Mouse (Mus musculus) layer of hippocampus, adult 8-10 months (tissue): ENCODE data around the gene Osbpl7. TPM values are rescaled to one million over a fixed set of nuclear protein-coding genes. Genes with fewer than 3 reads are reported as not detected.

Experiments used
- DNase-seq, 2 experiments: peaks; one replicate each; pipeline ENCODE4 v3.0.0; 2022; ENCODE audit warnings: low spot score in 2 of 2
- microRNA-seq, 2 experiments: library from miRNA; unstranded; fragments of <30 nt; microRNA quantifications; one replicate each; pipeline ENCODE4 v1.2.0; 2022
- total RNA-seq, 4 experiments: library from RNA; stranded (reverse); gene quantifications; 2 replicates each; pipeline ENCODE4 v1.2.4; 2022

Osbpl7 gene
- total RNA-seq, 4 experiments from 2014 or later = 18.6 to 21.7 (median 20.6) TPM

DNA sequence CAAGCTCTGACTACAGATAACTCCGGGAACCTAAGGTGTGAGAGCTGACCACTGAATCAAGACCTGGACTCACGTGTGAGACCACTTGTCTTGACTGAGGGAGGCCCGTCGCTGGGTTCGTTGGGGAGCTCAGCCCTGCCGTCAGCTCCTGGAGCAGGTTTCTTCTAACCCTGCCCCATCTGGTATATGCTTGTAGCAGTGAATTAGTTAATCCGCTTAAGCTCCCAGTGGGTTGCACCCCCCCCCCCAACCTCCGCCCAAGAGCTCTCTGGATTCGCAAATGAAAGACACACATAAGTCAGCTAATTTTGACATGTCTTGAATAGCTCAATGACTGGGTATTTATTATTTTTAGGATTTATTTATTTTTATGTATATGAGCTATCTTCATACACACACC is 29.9 kb downstream of the Osbpl7 start:
- no peak for DNase-seq

DNA sequence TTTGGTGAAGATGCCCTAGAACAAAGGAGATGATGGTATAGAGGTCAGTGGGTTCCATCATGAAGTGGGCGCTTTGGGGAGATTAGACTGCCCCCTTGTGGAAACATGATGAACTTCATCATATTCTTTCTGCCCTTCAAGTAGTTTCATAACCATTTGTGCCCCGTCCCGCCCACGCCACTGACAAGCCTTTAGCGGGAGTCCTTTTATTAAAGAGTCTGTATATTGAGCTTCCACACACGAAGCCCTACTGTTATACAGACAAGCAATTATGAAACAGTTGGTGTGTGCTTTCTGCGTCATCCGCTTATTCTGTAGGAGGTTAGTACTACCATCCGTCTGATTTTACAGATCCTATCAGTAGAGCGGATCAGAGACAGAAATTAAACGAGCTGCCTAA is 32.5 kb downstream of the Osbpl7 start:
- DNase-seq = peak; percentile 61 to 68

DNA sequence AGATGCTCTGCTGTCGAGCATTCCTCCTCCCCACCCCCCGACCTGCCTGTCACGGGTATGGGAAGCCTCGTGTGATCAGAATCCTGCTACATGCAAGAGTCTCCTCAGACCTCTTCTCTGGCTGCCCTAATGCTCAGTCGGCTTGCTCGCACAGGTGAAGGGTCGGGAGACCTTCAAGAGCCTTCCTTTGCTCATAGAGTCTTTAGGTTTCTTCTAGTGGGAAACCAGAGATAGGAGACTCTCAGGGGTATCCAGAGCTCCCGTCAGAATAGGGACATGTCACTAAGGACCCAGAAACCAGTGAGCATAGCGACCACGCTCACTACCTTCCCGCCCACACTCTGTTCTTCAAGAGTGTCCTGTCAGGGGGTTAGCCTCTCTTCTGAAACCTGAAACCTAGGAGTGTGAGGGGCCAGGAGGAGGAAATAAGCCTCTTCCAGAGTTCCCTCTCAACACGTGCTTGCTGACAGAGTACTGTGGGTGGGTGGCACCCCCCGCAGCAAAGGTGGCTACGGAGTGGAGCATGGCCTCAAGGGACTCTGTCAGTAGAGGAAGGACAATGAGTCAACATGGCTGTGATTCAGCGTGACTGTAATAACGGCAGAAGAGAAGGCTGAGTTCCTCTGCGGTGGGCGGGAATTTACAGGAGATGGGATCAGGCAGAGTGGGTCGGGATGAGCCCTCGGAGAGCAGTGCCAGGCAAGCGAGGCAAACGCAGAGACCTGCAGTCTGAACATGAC is 33.1 kb downstream of the Osbpl7 start:
- DNase-seq = no peak

DNA sequence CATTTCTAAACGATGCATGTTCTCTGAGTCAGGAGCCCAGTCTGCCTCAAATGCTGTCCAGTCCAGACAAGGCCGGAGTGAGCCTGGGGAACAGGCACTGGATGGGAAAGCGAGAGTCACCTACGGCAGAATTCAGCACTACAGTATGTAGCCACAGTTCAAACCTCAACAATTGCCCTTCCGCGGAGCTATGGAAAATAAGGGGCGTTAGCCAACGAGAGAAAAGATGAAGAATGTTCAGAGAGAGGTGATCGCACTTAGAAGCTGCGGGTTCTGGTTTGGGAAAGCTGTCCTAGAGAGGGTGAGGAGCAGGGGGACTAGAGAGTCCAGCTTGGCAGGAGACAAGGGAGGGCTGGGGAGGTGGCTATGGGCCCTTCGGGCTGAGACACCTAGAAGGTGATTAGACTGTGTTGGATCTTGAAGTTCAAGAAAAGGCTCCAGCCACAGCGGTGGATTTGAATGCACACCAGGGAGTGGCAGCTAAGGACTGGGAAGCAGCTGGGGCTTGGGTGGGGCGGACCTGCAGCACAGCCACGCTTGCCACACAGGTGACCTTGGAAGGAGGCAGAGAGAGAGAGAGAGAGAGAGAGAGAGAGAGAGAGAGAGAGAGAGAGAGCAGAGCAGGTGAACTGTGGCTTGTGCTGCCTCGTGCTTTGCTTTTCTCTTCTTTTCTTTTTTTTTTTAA is 34.5 kb downstream of the Osbpl7 start:
- no peak for DNase-seq

DNA sequence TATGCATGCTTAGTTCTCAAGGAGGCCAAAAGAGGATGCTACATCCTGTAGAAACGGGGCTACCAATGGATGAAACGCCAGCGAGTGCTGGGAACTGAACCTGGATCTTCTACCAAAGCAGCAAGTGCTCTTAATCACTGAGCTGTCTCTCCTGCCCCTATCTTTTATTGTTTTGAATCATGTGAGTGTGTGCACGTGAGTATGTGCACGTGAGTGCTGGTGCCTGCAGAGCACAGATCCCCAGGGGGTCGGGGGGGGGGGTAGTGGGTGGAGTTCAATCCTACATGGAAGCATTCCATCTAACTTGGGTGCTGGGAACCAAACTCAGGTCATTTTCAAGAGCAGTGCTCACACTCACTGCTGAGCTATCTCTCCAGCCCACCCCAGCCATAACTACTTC is 35.9 kb downstream of the Osbpl7 start:
- DNase-seq = no peak

DNA sequence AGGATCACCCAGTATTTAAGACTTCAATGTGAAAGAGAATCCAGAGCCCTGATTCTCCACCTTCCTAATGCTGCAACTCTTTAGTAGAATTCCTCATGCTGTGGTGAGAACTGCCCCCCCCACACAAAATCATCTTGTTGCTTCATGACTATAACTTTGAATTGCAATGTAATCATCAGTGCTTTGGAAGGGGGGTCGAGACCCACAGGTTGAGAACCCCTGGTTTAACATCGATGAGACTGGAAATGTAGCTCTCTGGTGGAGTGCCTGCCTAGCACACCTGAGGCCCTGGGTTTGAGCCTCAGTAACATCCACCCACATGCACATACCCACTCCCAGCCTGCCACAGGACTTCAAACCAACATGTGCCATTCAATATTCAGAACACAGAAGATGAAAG is 44.2 kb downstream of the Osbpl7 start:
- DNase-seq = no peak

DNA sequence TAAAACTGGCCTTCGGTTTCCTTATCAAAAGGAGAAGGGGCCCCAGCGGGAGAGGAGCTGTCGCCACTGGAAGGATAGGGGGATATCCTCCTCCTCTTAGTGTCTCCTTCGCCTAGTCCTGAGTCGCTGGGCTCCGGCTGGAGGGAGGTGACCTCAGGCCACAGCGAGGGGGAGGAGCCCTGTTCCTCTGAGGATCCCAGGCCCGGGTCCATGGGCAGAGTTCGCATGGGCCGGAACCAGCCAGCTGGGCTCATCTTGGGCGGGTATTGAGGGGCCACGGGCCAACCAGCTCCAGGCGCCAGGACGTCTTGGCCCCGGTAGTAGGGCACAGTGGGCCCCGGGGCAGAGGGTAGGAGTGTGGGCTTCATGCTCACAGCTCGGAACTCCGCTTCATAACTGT is 48.4 kb downstream of the Osbpl7 start:
- no peak for DNase-seq

DNA sequence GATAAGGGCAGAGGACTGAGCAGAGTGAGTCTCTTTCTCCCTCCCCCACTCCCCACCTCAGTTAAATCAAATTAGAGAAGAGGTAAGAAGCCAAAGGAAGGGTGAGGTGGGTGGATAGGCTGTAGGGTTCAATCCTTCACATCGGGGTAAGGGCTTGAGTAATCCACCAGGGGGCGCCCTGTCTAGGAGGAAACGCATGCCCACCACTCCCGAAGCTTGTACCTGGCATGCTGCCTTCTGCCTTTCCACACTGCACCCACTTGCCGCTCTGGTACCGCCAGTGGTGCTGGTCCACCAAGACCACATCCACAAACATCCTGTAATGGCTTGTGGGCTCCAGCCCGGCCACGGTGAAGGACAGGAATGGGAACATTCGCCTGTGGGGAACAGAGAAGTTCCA is 51.3 kb downstream of the Osbpl7 start:
- peak in 1 of 2 experiments; percentile 24 for DNase-seq

DNA sequence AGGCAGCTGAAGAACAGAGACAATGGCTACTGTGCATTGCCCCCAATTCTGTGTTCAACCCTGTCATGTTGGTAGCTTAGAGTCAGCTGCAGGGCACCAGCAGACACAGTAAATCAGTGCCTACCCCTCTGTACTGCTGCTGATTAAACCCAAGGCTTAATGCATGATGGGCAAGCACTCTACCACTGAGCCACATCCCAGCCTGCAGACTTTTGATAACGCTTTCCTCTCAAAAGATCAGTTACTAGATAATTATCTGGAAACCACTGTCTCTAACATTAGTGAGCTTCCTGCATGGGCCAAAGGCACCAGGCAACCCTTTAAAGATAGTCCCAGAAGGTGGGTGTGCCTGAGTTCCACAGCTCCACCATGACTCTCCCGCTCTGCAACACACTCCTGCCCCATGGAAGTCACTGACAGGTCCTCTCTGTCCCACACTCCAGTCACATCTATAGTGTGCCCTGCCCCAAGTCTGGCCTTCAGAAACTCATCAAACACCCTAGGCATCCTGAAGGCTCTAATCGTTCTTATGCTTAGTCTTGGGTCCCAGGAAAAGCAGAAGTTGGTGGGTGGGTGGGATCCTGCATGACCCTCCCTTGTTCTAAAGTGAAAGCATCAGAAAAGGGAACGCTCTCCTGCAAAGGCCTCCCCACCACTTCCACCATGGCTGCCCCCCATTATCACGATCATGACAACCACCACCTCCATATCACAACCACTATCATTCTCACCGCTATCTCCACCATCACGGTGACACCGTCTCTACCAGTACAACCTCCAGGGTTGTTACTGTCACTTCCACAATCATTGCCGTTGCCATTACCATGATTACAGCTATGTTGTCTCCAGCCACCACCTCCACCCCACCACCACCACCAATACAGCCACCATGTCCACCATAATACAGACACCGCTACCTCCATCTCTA is 53.0 kb downstream of the Osbpl7 start:
- DNase-seq = no peak

DNA sequence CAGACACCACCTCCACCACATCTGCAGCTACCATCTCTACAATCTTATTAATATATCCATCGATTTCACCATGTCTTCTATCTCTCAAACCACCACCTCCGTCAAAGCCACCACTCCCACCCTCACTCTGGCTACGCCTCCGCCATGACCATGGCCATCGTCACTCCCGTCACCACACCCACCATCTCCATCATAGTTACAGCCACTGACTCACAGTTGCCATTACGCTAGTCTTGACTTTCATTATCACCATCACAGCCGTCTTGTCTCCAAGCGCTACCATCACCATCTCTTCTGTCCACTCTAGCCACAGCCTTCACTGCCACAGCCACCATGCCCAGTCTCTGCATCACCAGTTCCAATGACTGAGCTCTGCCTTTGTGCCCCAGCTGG is 53.7 kb downstream of the Osbpl7 start:
- DNase-seq = no peak

DNA sequence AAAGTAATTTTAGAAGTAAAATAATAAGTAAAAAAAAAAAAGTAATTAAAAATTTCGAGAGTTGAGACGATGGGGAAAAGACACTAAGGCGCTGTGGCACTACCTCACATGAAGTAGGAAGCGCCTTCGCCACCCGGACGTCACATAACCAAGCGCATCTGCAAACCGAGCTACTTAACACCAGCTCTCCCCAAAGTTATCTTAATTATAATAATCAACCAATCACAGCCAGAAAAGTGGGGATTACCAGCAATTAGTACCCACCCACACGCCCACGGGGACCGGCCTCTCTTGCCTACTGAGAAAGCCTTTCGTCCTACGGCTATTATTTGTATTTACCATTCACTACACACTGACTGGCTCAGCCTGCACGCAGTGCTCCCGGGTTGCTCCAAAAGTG is 58.5 kb downstream of the Osbpl7 start:
- DNase-seq = no peak

DNA sequence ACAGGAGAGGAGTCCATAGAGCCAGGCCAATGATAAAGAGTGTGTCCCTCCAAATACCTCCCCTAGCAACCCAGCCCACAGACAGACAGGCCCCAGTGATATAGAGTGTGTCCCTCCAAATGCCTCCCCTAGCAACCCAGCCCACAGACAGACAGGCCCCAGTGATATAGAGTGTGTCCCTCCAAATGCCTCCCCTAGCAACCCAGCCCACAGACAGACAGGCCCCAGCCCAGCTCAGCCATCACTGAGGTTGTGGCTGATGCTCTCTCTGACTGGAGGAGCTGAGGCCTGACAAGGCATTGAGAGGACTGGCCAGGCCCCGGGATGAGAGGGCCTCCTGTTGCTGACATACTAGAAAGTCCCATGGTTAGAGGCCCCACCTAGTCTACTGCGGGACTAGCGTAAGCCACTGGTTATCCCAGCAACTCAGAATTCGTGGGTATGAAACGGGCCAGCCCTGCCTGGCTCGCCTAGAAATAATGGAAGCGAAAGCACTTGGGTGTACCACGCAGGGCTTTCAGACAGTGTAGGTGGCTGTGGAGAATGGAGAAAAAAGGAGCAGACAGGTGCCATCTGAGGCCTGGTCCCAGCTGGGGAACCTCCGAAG is 62.2 kb downstream of the Osbpl7 start:
- no peak for DNase-seq

DNA sequence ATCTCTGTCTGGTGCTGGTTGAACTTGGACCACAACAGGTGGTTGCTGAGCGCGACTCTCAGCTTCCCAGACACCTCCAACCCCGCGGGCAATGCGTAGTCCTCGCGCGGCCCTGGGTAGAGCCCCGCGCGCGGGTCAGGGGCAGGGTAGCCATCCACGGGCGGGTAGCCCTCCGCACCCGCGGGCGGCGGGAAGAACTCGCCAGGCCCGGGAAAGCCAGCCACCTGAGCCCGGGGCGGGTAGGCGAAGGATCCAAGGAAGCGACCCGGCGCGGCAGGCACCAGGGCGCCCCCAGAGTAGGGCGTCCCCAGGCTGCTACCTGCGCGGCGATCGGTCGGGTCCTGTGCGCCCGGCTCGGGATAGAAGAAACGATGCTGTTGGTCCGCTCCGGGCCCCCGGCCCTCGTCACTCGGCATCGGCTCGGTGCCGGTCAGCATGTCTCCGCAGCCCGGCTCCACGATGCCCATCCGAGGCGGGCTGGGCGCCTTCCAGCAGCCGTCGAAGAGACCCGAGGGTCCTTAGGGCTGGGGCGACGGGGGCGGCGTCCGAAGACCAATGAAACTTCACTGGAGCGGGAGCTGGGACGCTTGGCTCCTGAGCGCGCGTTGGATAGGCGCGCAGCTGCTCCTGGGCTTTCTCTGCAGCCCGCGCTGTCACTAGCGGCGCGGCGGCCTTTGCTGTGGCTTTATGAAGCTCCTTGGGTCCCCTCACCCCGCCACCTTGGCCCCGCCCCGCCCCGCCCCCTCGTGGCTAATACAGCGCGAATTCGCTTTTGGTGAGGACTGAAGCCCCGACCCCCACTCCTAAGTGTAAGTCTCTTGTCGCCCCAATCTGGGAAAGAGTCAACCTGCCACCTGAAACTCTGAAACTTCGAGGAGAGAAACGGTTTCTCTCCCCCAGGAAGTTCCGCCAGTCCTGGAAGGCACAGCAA is 64.5 kb downstream of the Osbpl7 start, which contains the start of gene Tbx21:
Gene Tbx21, minus strand, starts transcription at position 661 of the 931 bp plus-strand sequence.
- DNase-seq = no peak

DNA sequence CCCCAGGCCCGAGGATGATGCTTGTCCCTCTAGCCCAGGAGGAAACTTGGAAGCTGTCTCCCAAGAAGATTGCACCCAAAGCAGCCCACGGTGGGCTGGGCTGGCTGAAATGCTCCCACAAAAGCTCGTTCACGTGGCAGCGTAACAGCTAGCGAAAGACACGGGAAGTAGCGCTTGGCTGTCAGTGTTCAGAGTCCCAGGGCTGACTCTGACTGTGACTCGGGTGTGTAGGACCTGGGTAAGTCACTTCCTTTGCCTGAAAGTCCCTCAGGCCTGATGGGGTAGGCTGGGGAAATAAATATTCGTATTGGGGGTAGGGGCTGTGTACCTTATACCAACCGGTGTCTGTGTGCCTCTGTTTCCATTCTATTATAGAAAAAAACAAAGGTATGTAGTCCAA is 65.4 kb downstream of the Osbpl7 start:
- no peak for DNase-seq

Small RNA genes within 50 kb of the gene (microRNA-seq; reads per million reads assigned to microRNA genes)
- gene Mir8103 = 1.3 to 1.8 reads per million in 2 experiments

Other genes with a start within 250 kb of the Osbpl7 start
- 100 to 1,000 TPM; 234 to 271 (median 260) TPM for gene Nfe2l1, start 220.7 kb upstream of the Osbpl7 start, total RNA-seq
- gene Copz2, start 200.8 kb upstream of the Osbpl7 start, total RNA-seq = 10 to 100 TPM in 2 of 4 experiments, 1 to 10 TPM in 2; 8.2 to 11.6 (median 9.5) TPM
- gene Cdk5rap3, start 134.1 kb upstream of the Osbpl7 start, total RNA-seq = 10 to 100 TPM; 33.9 to 49.1 (median 44.8) TPM
- not detected for gene Prr15l, start 122.5 kb upstream of the Osbpl7 start, total RNA-seq
- gene Pnpo, start 106.6 kb upstream of the Osbpl7 start, total RNA-seq = 10 to 100 TPM; 38.1 to 41.5 (median 39.6) TPM
- 10 to 100 TPM in 3 of 4 experiments, 1 to 10 TPM in 1; 9.6 to 14.2 (median 11.8) TPM for gene Sp2, start 67.7 kb upstream of the Osbpl7 start, total RNA-seq
- gene Sp6, start 37.2 kb upstream of the Osbpl7 start, total RNA-seq = 1 to 10 TPM in 3 of 4 experiments, under 1 TPM in 1; 0.83 to 1.7 (median 1.5) TPM
- 1 to 10 TPM; 4.3 to 6.9 (median 6.3) TPM for gene Scrn2, start 20.7 kb upstream of the Osbpl7 start, total RNA-seq
- 1 to 10 TPM in 2 of 4 experiments, under 1 TPM in 2; 0.87 to 1.9 (median 1.3) TPM for gene Lrrc46, start 9.2 kb upstream of the Osbpl7 start, total RNA-seq
- gene Mrpl10, start 9.1 kb upstream of the Osbpl7 start, total RNA-seq = 10 to 100 TPM; 76.3 to 85.2 (median 77.8) TPM
- gene Tbx21, start 64.7 kb downstream of the Osbpl7 start, total RNA-seq = under 1 TPM in 1 of 4 experiments, not detected in 3; 0.18 TPM
- 10 to 100 TPM; 85.9 to 92.0 (median 89.4) TPM for gene Tbkbp1, start 100.9 kb downstream of the Osbpl7 start, total RNA-seq
- 100 to 1,000 TPM; 126 to 131 (median 130) TPM for gene Kpnb1, start 137.3 kb downstream of the Osbpl7 start, total RNA-seq
- gene Npepps, start 230.0 kb downstream of the Osbpl7 start, total RNA-seq = 100 to 1,000 TPM; 142 to 161 (median 151) TPM